Mouse (Mus musculus): ENCODE results near the gene Tmbim6.

- no peak for TF ChIP-seq CTCF (IDR thresholded peaks at IDR 0.05; ENCODE audit: borderline replicate concordance, insufficient read depth, low read length)
- no peak for TF ChIP-seq POLR2A (IDR thresholded peaks at IDR 0.05; ENCODE audit: low read depth, low read length)
Measured at GRCm38 (mm10) chr15:99387976-99388375, 4.7 kb upstream of the Tmbim6 start.

Measured in embryonic fibroblast, embryonic 13.5 days (primary cell).